Mouse (Mus musculus) cerebellum, postnatal 36 days (tissue): Measurements from ENCODE around the gene Gm21974.
"Not testable (repeated sequence)": the region's sequence is repeated elsewhere in the genome, so short reads cannot be mapped to it uniquely, and the experiment has no call there.

Source experiments
- DNase-seq, 2 experiments: peaks; one replicate each; pipeline ENCODE4 v3.0.0; 2021 to 2022; ENCODE audit warnings: mixed read lengths in 2 of 2

The Gm21974 gene

DNA sequence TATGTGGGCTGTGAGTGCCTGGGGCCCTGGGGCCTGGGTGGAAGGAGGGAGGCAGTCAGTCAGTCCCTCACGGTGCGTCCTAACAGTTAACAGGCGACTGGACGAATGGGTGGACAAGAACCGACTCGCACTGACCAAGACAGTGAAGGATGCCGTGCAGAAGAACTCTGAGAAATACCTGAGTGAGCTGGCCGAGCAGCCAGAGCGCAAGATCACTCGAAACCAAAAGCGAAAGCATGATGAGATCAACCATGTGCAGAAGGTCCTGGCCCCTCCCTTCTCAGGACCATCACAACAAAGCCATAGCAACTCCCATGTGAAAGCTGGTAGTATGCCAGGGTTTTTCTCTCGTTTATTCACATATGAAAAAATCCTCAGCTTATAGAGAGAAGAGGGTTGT is 20.0 kb upstream of the Gm21974 start:
- no peak for DNase-seq

DNA sequence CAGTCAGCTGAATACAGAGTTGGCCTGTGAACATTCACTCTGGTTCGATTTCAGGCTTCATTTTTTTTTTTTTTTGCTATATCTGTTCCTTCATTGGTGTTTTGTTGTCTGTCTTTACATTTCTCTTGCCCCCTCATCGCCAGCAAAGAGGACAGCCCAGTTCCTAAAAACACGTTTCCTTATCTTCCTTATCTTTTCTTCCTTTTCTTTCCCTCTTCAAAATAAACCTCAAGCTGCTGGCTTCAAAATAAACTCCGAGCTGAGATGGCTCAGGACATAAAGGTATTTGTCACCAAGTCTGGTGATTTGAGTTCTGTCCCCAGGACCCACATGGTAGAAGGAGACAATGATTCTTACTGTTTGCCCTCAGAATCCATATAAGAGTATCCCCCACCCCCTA is 17.7 kb upstream of the Gm21974 start:
- no peak for DNase-seq

- peak; percentile 87 to 88 for DNase-seq
These were observed 17.1 kb upstream of the Gm21974 start, which contains the start of gene Kat8 for GRCm38 (mm10) chr7:127912190-127912871. Gene Kat8 (plus strand): TSS chr7:127912516.

DNA sequence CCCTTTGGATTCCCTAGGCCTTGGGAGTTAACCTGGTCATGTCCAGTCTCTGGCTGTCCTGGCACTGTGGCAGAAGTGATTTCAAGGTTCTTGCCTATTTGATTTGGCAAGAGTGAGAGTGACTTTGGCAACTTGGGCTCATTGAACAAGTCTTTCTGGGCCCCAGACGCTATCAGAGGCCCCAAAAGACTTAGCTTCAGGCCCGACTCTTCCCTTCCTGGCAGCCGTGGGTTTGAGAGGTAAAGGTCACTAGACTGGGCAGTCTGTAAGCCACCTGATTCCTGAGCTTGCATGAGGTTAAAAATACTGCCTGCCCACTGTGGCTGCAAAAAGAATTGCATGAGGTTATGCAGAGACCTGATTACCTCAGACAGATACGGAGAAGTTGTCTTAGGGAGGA is 13.4 kb upstream of the Gm21974 start:
- no peak for DNase-seq

GRCm38 (mm10) chr7:127907939-127908338 is 12.7 kb upstream of the Gm21974 start:
- no peak for DNase-seq

DNA sequence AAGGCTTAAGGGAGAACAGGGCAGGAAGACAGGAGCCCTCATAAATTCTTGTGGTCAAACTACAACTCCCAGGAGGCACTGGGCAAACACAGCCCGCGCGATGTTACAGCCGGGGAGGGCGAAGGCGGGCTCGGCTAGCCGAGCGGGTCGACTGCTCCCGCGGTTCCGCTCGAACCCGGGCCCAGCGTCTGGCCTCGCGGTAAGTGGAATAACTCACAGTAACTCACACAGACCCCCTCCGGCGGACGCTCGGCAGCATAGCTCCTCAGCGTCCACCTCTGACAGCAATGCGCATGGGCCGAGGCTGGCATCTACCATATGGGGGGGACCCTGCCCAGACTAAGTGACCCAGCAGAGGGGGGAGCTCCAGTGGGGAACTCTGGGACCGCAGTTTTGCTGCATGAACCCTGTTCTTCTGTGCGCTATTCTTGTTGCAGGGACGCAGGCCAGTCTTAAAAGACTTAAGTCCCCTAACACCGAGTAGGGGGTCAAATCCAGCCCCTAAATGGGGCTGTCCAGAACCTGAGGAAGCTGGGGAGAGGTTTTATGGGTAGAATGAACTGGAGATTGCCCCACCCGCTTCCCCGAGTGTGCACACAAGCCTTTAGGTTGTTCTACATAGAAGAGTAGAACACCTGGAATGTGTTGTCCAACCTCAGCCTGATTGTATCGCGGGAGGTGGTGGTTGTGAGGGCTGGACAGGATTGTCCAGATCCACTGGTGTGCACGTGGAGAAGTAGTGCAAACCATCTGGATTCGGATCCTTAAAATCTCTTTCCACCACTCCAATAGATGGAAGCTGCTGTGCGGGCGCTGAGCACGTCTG is 8.9 kb upstream of the Gm21974 start, which contains the start of gene Bckdk:
Gene Bckdk (plus strand): TSS at position 112 of the 826 bp plus-strand sequence.
- DNase-seq = peak; percentile 70 to 79

- no peak for DNase-seq
These were observed 6.5 kb upstream of the Gm21974 start for GRCm38 (mm10) chr7:127901772-127902171.

GRCm38 (mm10) chr7:127899997-127900396 is 4.7 kb upstream of the Gm21974 start:
- DNase-seq = no peak

GRCm38 (mm10) chr7:127898179-127898956 is 3.1 kb upstream of the Gm21974 start:
- DNase-seq = no peak

DNA sequence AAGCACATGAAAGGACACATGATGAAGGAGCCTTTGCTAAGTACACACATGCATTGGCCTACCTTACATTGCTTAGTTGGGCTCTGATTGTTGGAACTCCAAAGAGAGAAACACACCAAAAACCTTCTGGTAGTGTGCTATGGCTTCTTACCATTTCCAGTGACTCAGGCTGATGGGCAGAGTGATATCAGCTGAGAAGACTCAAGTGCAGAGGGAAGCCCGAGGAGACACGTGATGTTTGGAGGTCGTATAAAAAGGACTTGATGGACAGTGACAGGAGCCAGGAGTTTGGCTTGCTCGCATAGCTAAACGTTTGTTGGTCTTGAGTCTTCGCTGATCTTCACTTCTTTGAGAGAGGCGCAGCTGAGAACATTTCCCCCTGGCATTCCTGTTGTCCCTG is 2.3 kb upstream of the Gm21974 start:
- DNase-seq = no peak

- peak; percentile 73 to 76 for DNase-seq
These were observed 1.1 kb upstream of the Gm21974 start for GRCm38 (mm10) chr7:127896384-127896783.

DNA sequence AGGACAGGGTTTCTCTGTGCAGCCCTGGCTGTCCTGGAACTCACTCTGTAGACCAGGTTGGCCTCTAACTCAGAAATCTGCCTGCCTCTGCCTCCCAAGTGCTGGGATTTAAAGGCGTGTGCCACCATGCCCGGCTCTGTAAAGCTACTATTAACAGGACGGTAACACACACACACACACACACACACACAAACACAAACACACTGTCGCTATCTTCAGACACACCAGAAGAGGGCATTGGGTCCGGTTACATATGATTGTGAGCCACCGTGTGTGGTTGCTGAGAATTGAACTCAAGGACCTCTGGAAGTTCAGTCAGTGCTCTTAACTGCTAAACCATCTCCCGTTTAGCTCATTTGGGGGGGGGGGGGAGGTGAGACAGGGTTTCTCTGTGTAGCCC is 637 bp upstream of the Gm21974 start:
- not testable (repeated sequence) for DNase-seq

DNA sequence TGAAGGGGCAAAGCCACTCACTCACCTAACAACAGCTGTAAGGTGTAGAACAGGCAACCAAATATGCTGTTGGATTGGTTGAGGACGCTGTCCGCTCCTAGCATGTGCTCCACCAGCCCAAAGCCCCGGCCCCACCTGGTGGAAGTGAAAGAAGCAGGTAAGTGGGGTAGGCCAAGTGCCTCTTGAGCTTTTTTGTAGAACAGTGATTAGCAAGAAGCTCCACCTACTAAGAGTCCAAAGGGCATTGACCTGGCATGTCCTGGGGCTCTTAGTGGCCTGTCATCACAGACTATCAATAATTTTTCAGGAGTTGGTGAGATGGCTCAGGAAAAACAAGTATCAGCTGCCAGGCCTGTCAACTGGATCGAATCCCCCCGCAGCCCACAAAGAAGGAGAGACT is 774 bp downstream of the Gm21974 start:
- DNase-seq = no peak

GRCm38 (mm10) chr7:127890798-127891197 is 4.5 kb downstream of the Gm21974 start, which contains the start of gene Prss53:
Gene Prss53 (minus strand): TSS chr7:127890970.
- DNase-seq = no peak

- DNase-seq = no peak
These were observed 6.4 kb downstream of the Gm21974 start for GRCm38 (mm10) chr7:127888821-127889220.

- no peak for DNase-seq
These were observed 7.5 kb downstream of the Gm21974 start for GRCm38 (mm10) chr7:127887781-127888180.

- DNase-seq = peak in 1 of 2 experiments; percentile 1
These were observed 8.1 kb downstream of the Gm21974 start for GRCm38 (mm10) chr7:127887191-127887590.

DNA sequence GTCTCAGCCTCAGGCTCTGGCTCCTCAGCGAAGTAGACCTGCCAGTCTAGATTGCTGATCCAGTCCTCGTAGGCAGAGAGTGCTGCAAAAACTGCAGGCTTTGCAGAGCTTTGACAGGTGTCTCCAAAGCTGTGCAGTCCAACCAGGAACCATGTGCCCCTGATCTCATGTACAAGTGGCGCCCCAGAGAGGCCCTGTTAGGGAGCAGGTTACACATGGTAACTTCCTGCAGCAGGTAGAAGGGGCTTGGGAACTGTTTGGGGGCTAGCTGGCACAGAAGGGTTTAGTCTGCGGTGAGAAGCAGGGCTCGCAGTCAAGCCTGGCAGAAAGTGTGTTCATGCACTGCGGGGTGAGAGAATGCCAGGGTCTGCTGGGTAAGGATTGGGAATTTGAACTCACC is 8.7 kb downstream of the Gm21974 start:
- DNase-seq = no peak

DNA sequence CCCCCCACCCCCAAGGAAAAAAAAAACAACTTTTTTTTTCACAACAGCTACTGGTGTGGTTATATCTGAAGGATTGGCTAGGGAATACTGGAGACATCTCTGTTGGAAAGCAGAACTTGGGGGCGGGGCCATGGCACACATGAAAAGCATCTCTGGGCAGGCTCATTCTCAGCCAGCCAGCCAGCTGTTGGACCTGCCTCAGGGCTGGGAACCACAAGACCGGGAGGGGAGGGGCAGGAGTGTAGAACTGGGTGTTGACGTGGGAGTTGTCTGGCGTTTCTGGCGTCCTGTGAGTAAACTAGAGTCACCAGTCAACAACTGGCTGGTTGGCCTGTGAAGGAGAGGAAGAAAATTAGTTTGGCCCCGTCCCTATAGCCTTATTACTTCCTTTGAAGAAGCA is 9.3 kb downstream of the Gm21974 start:
- no peak for DNase-seq

GRCm38 (mm10) chr7:127880431-127880830 is 14.8 kb downstream of the Gm21974 start:
- no peak for DNase-seq

GRCm38 (mm10) chr7:127879301-127879700 is 16.0 kb downstream of the Gm21974 start:
- no peak for DNase-seq

- DNase-seq = peak; percentile 89 to 94
These were observed 18.5 kb downstream of the Gm21974 start, which contains the start of gene Zfp668 for GRCm38 (mm10) chr7:127876467-127877348. Gene Zfp668 (minus strand): TSS chr7:127876828.
